Mouse (Mus musculus) natural killer cell, adult 2 months (primary cell): Measurements from ENCODE around the gene Supt3.
A peak's percentile ranks its signal among the peaks of the same experiment; 100 is the strongest.

Experiments
- DNase-seq, 2 experiments: peaks; one replicate each; pipeline ENCODE4 v3.0.0; 2022; ENCODE audit warnings: low spot score in 2 of 2

Supt3 gene

DNA sequence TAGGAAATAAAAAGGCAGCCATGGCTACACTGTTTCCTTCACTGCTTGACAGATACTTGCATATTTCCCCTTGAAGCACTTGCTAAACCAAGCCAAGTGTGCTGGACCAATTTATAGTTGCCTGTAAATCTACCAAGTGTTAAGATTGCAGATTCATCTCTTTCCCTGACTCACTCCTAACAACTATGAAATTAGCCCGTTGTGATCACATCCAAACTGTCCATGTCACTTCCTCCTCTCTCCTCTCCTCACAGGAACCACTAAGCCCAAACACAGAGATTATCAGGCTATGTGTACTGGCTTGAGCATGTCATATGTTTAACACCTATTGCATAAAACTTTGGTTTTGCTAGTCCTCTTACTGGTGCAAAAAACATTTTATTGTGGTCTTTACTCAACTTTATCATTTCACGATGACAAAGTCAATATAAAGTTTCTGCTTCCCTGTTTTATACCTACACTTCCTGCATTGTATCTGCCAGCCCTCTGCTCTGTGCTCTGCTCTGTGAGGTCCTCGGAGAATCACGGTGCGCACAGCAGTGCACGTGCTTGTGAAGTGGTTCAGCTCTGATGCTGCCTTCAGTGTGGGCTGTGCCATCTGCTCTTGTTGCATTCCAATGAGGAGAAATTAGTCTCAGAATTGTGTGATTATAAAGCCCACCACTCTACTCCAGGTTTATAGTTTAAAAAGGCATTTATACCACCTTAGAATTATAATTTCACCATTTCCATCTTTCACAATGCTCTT lies 186.3 kb downstream of the Supt3 start:
- no peak for DNase-seq

DNA sequence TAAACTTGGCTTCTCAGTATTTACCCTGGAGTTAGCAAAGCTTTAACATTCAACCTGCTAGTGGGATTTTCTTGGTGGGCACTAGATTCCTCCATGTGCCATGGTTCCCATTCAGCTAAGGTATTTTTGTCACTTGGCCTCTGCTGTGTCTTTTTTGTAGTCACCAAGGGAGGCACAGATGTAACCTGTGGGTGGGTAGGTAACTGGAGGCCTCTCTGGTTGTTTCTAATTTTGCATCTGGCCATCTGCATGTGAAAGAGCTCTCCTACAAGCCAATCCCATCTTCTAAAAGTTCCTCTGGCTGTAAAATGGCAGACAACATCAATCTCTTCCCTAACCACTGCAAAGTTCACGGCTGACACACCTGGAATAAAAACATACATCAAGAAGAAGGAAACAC lies 190.2 kb downstream of the Supt3 start:
- DNase-seq: no peak

GRCm38 (mm10) chr17:44970255-44970654 lies 193.3 kb downstream of the Supt3 start:
- no peak for DNase-seq

DNA sequence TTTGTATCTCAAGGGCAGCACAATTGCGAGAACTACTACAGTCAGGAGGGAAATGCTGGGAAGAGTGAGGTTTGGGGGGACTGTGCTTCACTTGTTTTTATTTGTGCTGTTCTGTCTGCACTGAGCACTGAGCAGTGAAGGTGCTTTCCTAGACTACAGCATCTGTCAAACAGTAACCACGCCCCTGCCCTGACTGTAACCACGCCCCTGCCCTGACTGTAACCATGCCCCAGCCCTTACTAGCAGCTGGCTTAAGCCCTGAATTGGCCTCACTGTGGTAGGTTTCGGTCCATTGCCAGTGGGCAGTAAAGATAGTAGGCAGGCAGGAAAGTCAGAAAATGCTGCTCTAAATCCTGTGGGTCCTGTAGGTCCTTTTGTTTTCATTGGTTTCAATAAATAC lies 196.5 kb downstream of the Supt3 start:
- DNase-seq: no peak

GRCm38 (mm10) chr17:44977690-44978089 lies 200.7 kb downstream of the Supt3 start:
- DNase-seq: no peak

DNA sequence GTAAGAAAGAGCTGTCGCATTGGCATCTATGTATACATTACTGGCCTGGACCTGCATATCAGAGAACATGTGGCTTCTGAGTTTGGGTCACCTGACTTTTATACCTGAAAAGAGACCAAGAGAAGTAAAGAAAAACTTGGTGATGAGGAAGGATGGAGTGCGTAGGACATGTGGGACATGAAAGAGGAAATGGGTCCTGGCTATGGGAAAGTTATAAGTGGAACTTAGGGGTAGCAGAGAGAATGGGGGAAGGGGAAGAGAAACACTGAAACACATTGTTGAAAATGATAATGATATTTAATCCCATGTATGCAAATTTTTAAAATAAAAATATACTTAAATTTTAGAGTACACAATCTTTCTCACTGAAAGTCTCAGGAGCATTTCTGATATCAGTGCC lies 211.0 kb downstream of the Supt3 start:
- no peak for DNase-seq

- DNase-seq: no peak
Observed at GRCm38 (mm10) chr17:45003311-45003710, 226.4 kb downstream of the Supt3 start.

DNA sequence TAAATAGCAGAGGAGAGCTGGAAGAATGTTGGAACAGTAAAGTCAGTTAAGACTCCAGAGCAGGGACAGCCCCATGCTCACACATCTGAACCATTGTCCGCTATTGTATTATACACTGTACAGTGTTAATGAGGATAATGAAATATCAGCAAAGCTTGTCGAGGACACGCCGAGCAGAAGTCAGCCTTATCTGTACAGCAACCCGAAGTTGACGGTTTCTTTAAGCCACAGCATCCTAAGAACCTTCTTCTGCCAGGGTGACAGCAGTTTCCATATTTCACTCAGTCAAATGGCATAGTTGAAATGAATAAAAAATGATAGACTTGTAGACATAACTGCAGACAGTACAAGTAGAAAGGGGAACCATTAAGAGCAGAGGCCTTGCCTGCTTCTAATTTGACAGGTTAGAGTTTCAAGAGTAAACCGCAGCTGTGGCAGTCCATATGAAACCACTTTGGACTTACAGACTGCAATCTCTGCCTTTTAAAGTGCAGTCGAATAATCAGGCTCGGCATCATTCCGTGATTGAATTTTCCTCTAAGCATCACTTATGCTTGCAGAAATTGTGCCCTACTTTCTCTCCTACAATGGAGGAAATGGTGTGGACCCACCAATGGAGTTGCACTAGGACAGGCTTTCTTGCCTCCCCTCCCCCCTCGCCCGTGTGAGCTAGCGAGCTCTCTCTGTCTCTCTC lies 227.7 kb downstream of the Supt3 start:
- no peak for DNase-seq

DNA sequence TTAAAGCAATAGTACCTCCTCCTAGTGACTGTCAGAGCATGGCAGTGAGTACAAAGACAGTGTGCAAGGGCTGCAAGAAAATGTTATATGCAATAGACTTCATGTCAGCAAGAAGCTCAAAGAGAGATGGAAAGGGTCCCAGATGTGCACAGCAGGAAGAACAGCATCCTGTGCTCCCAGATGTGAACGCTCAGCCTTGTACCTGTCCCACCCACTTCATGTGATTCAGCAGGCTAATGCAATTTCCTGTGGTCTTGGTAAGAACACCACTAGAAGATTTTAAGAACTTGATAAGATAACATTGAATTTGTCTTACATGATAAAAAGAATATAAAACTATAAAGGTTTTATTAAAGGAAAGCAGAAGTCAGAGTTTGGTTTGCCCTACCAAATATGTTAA lies 230.5 kb downstream of the Supt3 start:
- DNase-seq: no peak

GRCm38 (mm10) chr17:45008663-45009062 lies 231.7 kb downstream of the Supt3 start:
- DNase-seq: no peak

- DNase-seq: no peak
Observed at GRCm38 (mm10) chr17:45010409-45010808, 233.5 kb downstream of the Supt3 start.

GRCm38 (mm10) chr17:45016746-45017145 lies 239.8 kb downstream of the Supt3 start:
- no peak for DNase-seq

GRCm38 (mm10) chr17:45020155-45020930 lies 243.4 kb downstream of the Supt3 start:
- DNase-seq: no peak

DNA sequence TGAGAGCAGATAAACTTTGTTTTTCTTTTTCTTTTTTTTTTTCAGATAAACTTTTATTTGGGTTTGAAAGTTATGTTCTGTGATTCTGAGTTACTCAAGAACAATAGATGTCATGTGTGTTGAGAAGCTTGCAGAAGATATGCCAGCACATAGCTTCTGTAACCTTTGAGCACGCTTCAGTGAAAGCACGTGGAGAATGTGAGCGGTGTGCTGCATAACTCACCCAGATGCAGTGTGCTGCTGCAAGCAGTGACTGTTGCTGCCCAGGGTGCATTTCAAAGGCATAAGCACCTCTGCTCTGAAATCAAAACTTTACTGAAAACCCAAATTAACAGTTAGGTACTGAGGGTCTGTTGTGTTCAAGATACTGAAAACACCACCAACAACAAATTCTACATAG lies 251.5 kb downstream of the Supt3 start:
- no peak for DNase-seq

- no peak for DNase-seq
Observed at GRCm38 (mm10) chr17:45029106-45029505, 252.2 kb downstream of the Supt3 start.

DNA sequence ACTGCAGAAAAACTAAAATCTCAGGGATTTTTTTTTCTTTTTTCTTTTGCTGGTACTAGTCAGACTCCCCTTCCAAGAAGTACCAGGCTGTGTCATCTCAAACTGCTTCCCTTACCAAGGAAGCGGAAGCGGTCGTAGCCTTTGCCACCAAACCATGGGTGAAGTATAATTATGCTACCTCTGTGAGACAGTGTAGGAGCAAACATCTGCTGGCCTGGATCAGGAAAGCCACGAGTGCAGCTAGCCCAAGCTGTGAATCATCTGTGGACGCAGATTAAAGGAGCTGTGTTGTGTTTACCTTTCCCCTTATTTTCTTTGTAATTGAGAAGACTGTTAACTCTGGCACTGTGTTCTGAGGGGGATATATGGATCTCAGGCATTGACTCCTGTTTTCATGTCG lies 255.3 kb downstream of the Supt3 start:
- DNase-seq: no peak

DNA sequence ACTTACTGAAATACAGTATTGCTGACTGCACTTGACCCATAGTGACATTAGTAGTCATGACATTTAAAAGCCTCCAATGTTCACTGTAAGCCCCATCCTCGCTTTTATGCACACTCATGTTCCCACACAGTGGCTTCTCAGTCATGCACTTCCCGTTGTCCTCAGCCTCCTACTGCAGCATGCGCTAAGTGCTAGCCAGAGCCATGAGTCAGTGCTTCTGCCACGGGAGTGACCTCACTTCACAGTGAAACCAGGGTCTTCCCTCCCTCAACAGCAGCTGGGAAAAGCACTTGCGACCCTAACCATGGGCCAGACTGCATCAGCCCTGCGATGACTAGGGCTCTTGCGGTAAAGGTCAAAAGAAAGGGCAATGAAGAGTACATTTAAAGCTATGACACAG lies 256.7 kb downstream of the Supt3 start:
- DNase-seq: no peak

GRCm38 (mm10) chr17:45041084-45041483 lies 264.1 kb downstream of the Supt3 start:
- no peak for DNase-seq

DNA sequence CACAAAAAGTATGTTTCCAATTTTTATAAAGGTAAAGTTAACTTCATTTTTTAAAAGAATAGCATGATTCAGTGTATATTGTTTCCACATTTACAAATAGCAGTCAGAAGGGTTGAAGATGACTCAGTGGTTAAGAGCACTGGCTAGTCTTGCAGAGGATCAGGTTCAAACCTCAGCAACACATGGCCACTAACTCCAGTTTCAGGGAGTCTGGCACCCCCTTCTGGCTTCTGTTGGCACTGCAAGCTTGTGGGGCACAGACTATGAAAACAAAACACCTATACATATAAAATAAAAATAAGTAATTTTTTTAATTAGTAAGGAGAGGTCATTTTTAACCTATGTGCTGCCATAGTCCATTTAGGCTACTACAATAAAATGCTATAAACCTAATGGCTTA lies 268.9 kb downstream of the Supt3 start:
- peak; percentile 5 to 7 for DNase-seq

GRCm38 (mm10) chr17:45046583-45046982 lies 269.6 kb downstream of the Supt3 start:
- no peak for DNase-seq

- no peak for DNase-seq
Observed at GRCm38 (mm10) chr17:45047236-45047635, 270.3 kb downstream of the Supt3 start.

DNA sequence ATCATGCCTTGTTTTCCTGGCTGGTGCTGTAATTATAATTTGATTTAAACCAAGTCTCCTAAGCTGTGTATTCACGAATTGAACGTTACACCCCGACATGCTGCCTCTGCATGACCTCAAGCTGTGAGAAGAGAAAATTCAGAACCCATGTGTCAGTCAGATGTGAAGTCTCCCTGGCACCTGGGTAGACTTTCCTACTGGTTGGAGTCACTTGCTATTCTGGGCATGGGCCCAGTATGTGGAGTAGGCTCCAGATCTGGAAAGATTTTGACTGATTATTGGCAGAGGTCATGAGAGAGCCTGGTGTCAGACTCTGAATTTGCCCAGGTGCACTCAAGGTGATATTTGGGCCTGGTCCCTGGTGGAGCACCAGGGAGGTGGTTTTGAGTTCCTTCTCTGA lies 275.0 kb downstream of the Supt3 start:
- DNase-seq: no peak

GRCm38 (mm10) chr17:45053371-45053770 lies 276.4 kb downstream of the Supt3 start:
- DNase-seq: no peak
